ENCODE assay signal across 11 mouse cellular contexts in genomic region chr13:64107535-64107934, GRCm38 (mm10). TPM values are rescaled to one million over a fixed set of nuclear protein-coding genes. Genes with fewer than 3 reads are reported as not detected.
DNase-seq lines count a peak whose midpoint lies in the region; ATAC-seq and TF ChIP-seq lines count a peak whose summit lies in the region.
"Had no signal": no experiment of that assay in that cellular context is flagged by ENCODE, and none has a peak within 500 bp of the region (broad histone marks: within the 10 kb centered on the region; RNA-seq: fewer than 3 reads in every experiment).

No protein-coding gene starts in this region.

- TF ChIP-seq POLR2A in heart, adult 2 months (IDR thresholded peaks at IDR 0.05; ENCODE audit: insufficient read depth, low read depth, low read length), result no peak

- no peaks in the 10 kb centered on the region for H3K79me2 ChIP-seq in heart, adult 2 months (replicated peaks; ENCODE audit: control insufficient read depth, insufficient read depth, low read length)

- no peak overlapping the region for H3K4me3 ChIP-seq in kidney, embryonic 14.5 days (ENCODE audit: low read length)
- H3K4me3 ChIP-seq in hindbrain, embryonic 16.5 days (ENCODE audit: low read length), result no peak overlapping the region
- H3K4me3 ChIP-seq in midbrain, postnatal 0 days (ENCODE audit: low read depth, low read length), result no peak overlapping the region
- no peak overlapping the region for H3K4me3 ChIP-seq in heart, adult 2 months
- H3K4me3 ChIP-seq: stomach, embryonic 15.5 days had no signal

- peak; percentile 34 for DNase-seq in kidney, postnatal 10 days
- peak; percentile 74 for DNase-seq in embryo, embryonic 10 days (ENCODE audit: low spot score)
- DNase-seq in midbrain, postnatal 0 days (ENCODE audit: low spot score), result peak; percentile 17
- DNase-seq in heart, postnatal 4 days, result no peak
- no peak for DNase-seq in right cerebral cortex, postnatal 10 days (ENCODE audit: low spot score in 2 of 2)
- no peak for DNase-seq in heart, adult 2 months

- H3K27me3 ChIP-seq in kidney, embryonic 14.5 days (ENCODE audit: control insufficient read depth, insufficient read depth, low read length), result no peaks in the 10 kb centered on the region
- no peaks in the 10 kb centered on the region for H3K27me3 ChIP-seq in hindbrain, embryonic 16.5 days (replicated peaks; ENCODE audit: control insufficient read depth, insufficient read depth, low read length)
- H3K27me3 ChIP-seq in midbrain, postnatal 0 days (ENCODE audit: insufficient read depth, low read length), result no peaks in the 10 kb centered on the region
- no peaks in the 10 kb centered on the region for H3K27me3 ChIP-seq in heart, adult 2 months (ENCODE audit: control insufficient read depth, insufficient read depth, low read length)
- H3K27me3 ChIP-seq: CH12.LX; stomach, embryonic 15.5 days had no signal

- no peak for TF ChIP-seq EP300 in heart, adult 2 months (IDR thresholded peaks at IDR 0.05; ENCODE audit: insufficient read depth, low read depth, low read length)

- no peaks in the 10 kb centered on the region for H3K9me3 ChIP-seq in kidney, embryonic 14.5 days (ENCODE audit: control insufficient read depth, low read length)
- H3K9me3 ChIP-seq in hindbrain, embryonic 16.5 days (ENCODE audit: control insufficient read depth, low read length), result no peaks in the 10 kb centered on the region
- no peaks in the 10 kb centered on the region for H3K9me3 ChIP-seq in midbrain, postnatal 0 days (ENCODE audit: low read length)
- H3K9me3 ChIP-seq: stomach, embryonic 15.5 days had no signal

- H3K9ac ChIP-seq in kidney, embryonic 14.5 days (ENCODE audit: low read depth, low read length), result no peak overlapping the region
- no peak overlapping the region for H3K9ac ChIP-seq in hindbrain, embryonic 16.5 days (ENCODE audit: low read depth, low read length)
- H3K9ac ChIP-seq in midbrain, postnatal 0 days (replicated peaks; ENCODE audit: low read length, poor library complexity, severe bottlenecking), result no peak overlapping the region
- no peak overlapping the region for H3K9ac ChIP-seq in heart, adult 2 months (ENCODE audit: low read depth, low read length)
- H3K9ac ChIP-seq: stomach, embryonic 15.5 days had no signal

- H3K4me2 ChIP-seq in kidney, embryonic 14.5 days (replicated peaks; ENCODE audit: low read depth, low read length), result no peak overlapping the region
- H3K4me2 ChIP-seq in hindbrain, embryonic 16.5 days (ENCODE audit: low read length), result 0 out of 2 replicates have a peak overlapping the region, but pooled peaks have one; percentile 14
- H3K4me2 ChIP-seq in midbrain, postnatal 0 days (ENCODE audit: low read depth, low read length, poor library complexity, severe bottlenecking), result no peak overlapping the region
- H3K4me2 ChIP-seq: stomach, embryonic 15.5 days had no signal

- WGBS in kidney, embryonic 14.5 days, result 27% methylated on average over 8 of the region's 8 CpGs
- WGBS in hindbrain, embryonic 16.5 days, result 13% methylated on average over 8 of the region's 8 CpGs
- WGBS in midbrain, postnatal 0 days, result 21% methylated on average over 8 of the region's 8 CpGs
- 52% methylated on average over 8 of the region's 8 CpGs for WGBS in heart, adult 2 months

- ATAC-seq in kidney, embryonic 14.5 days (ENCODE audit: low FRiP score, low TSS enrichment), result no peak
- peak; percentile 37; the same call in 1 of the 2 replicates for ATAC-seq in hindbrain, embryonic 16.5 days
- no peak for ATAC-seq in midbrain, postnatal 0 days (ENCODE audit: low FRiP score)

- H3K27ac ChIP-seq in kidney, embryonic 14.5 days (ENCODE audit: low read depth, low read length), result no peak overlapping the region
- H3K27ac ChIP-seq in hindbrain, embryonic 16.5 days (ENCODE audit: low read depth, low read length), result no peak overlapping the region
- H3K27ac ChIP-seq in midbrain, postnatal 0 days (ENCODE audit: low read depth, low read length), result no peak overlapping the region
- no peak overlapping the region for H3K27ac ChIP-seq in heart, adult 2 months
- H3K27ac ChIP-seq: stomach, embryonic 15.5 days had no signal

- H3K4me1 ChIP-seq in kidney, embryonic 14.5 days (ENCODE audit: control insufficient read depth, insufficient read depth, low read length), result peaks cover 4% of the 10 kb centered on the region; the same call in 1 of the 2 replicates
- H3K4me1 ChIP-seq in hindbrain, embryonic 16.5 days (ENCODE audit: control insufficient read depth, insufficient read depth, low read depth, low read length), result peaks cover 5% of the 10 kb centered on the region
- H3K4me1 ChIP-seq in midbrain, postnatal 0 days (ENCODE audit: insufficient read depth, low read length), result no peaks in the 10 kb centered on the region; the same call in 1 of the 2 replicates
- H3K4me1 ChIP-seq in heart, adult 2 months (ENCODE audit: control insufficient read depth, insufficient read depth, low read length), result no peaks in the 10 kb centered on the region
- H3K4me1 ChIP-seq: stomach, embryonic 15.5 days had no signal

- intact Hi-C loops in heart, adult 2 months (cut with DNase I), result no loop called here

- H3K36me3 ChIP-seq in kidney, embryonic 14.5 days (ENCODE audit: control insufficient read depth, insufficient read depth, low read length), result no peaks in the 10 kb centered on the region
- no peaks in the 10 kb centered on the region for H3K36me3 ChIP-seq in hindbrain, embryonic 16.5 days (ENCODE audit: control insufficient read depth, insufficient read depth, low read length)
- no peaks in the 10 kb centered on the region for H3K36me3 ChIP-seq in midbrain, postnatal 0 days (ENCODE audit: insufficient read depth, low read length)
- no peaks in the 10 kb centered on the region for H3K36me3 ChIP-seq in heart, adult 2 months (ENCODE audit: control insufficient read depth, insufficient read depth, low read length)
- H3K36me3 ChIP-seq: stomach, embryonic 15.5 days had no signal

- TF ChIP-seq CTCF in midbrain, postnatal 0 days (IDR thresholded peaks at IDR 0.05), result no peak
- TF ChIP-seq CTCF in heart, adult 2 months (IDR thresholded peaks at IDR 0.05), result no peak

RNA-seq across cellular contexts. Expression of gene Hsd17b3, which starts 18.5 kb away (rescaled TPM):
- not detected in 2 replicates for polyA plus RNA-seq in kidney, embryonic 14.5 days (2014; fragmentation: Nextera tagmentation; extraction: Ambion mirVana)
- not detected in 2 replicates for polyA plus RNA-seq in hindbrain, embryonic 16.5 days (2015; fragmentation: Nextera tagmentation; extraction: Ambion mirVana)
- total RNA-seq in midbrain, postnatal 0 days (2014; rRNA removed), result not detected in 2 replicates
- not detected in 2 replicates for polyA plus RNA-seq in midbrain, postnatal 0 days (2015; fragmentation: Nextera tagmentation; extraction: Ambion mirVana)
- not detected for total RNA-seq in heart, postnatal 4 days (2021)
- total RNA-seq in heart, adult 2 months (2021), result not detected
- not detected in 2 replicates for polyA plus RNA-seq in heart, adult 2 months (2012; rRNA removed)
- total RNA-seq: CH12.LX had no signal
- polyA plus RNA-seq: cerebellum, adult 2 months; stomach, embryonic 15.5 days had no signal

RNA-seq across cellular contexts. Expression of gene Slc35d2, which starts 21.6 kb away (rescaled TPM):
- 5.5 TPM in 2 replicates for polyA plus RNA-seq in kidney, embryonic 14.5 days (2014; fragmentation: Nextera tagmentation; extraction: Ambion mirVana)
- 1.1 and 2.1 TPM in 2 replicates for polyA plus RNA-seq in hindbrain, embryonic 16.5 days (2015; fragmentation: Nextera tagmentation; extraction: Ambion mirVana)
- 0.99 and 2.6 TPM in 2 replicates for total RNA-seq in midbrain, postnatal 0 days (2014; rRNA removed)
- 1.0 and 1.1 TPM in 2 replicates for polyA plus RNA-seq in midbrain, postnatal 0 days (2015; fragmentation: Nextera tagmentation; extraction: Ambion mirVana)
- total RNA-seq in heart, postnatal 4 days (2021), result 1 to 10 TPM; 3.2 to 3.3 TPM
- total RNA-seq in heart, adult 2 months (2021), result 1 to 10 TPM; 1.3 to 1.6 TPM
- 1.7 and 3.1 TPM in 2 replicates for polyA plus RNA-seq in heart, adult 2 months (2012; rRNA removed)

RNA-seq across cellular contexts. Expression of gene Zfp367, which starts 45.5 kb away (rescaled TPM):
- 13.6 and 21.4 TPM in 2 replicates for polyA plus RNA-seq in kidney, embryonic 14.5 days (2014; fragmentation: Nextera tagmentation; extraction: Ambion mirVana)
- polyA plus RNA-seq in hindbrain, embryonic 16.5 days (2015; fragmentation: Nextera tagmentation; extraction: Ambion mirVana), result 6.2 and 7.3 TPM in 2 replicates
- 7.1 and 8.6 TPM in 2 replicates for total RNA-seq in midbrain, postnatal 0 days (2014; rRNA removed)
- 3.3 and 3.4 TPM in 2 replicates for polyA plus RNA-seq in midbrain, postnatal 0 days (2015; fragmentation: Nextera tagmentation; extraction: Ambion mirVana)
- total RNA-seq in heart, postnatal 4 days (2021), result 10 to 100 TPM; 46.8 to 50.8 TPM
- total RNA-seq in heart, adult 2 months (2021), result 10 to 100 TPM; 20.9 to 23.0 TPM
- 14.4 and 27.1 TPM in 2 replicates for polyA plus RNA-seq in heart, adult 2 months (2012; rRNA removed)

RNA-seq across cellular contexts. Expression of gene Habp4, which starts 54.1 kb away (rescaled TPM):
- polyA plus RNA-seq in kidney, embryonic 14.5 days (2014; fragmentation: Nextera tagmentation; extraction: Ambion mirVana), result 23.7 and 32.6 TPM in 2 replicates
- 52.8 and 53.4 TPM in 2 replicates for polyA plus RNA-seq in hindbrain, embryonic 16.5 days (2015; fragmentation: Nextera tagmentation; extraction: Ambion mirVana)
- 55.6 and 68.0 TPM in 2 replicates for total RNA-seq in midbrain, postnatal 0 days (2014; rRNA removed)
- polyA plus RNA-seq in midbrain, postnatal 0 days (2015; fragmentation: Nextera tagmentation; extraction: Ambion mirVana), result 60.3 and 64.5 TPM in 2 replicates
- total RNA-seq in heart, postnatal 4 days (2021), result 10 to 100 TPM; 63.7 to 64.7 TPM
- total RNA-seq in heart, adult 2 months (2021), result 10 to 100 TPM; 47.7 to 48.2 TPM
- polyA plus RNA-seq in heart, adult 2 months (2012; rRNA removed), result 29.3 and 37.6 TPM in 2 replicates

Comparison
In these comparisons a context has a peak if more than half of its experiments do, and no peak if none do; other contexts are left out.
1. DNase-seq: peak in kidney, postnatal 10 days (single experiment), embryo, embryonic 10 days (single experiment) and midbrain, postnatal 0 days (single experiment); none in heart, postnatal 4 days (single experiment), right cerebral cortex, postnatal 10 days (0 of 2) and heart, adult 2 months (0 of 2).